Mouse (Mus musculus): Measurements from ENCODE around the gene 0610012G03Rik. TPM values are rescaled to one million over a fixed set of nuclear protein-coding genes. Genes with fewer than 3 reads are reported as not detected.

0610012G03Rik gene
- total RNA-seq, 2 experiments from 2014 or later, result 39.5 to 42.0 TPM

Small RNA genes within 50 kb of the gene (microRNA-seq; reads per million reads assigned to microRNA genes)
- gene Gm26269, result 0 reads per million in 2 experiments

Other genes with a start within 250 kb of the 0610012G03Rik start
- under 1 TPM; 0.44 to 0.49 TPM for gene Meltf, start 69.7 kb downstream of the 0610012G03Rik start, total RNA-seq (2021)
- 10 to 100 TPM; 20.3 to 23.5 TPM for gene Pigz, start 14.6 kb downstream of the 0610012G03Rik start, total RNA-seq (2021)
- 10 to 100 TPM; 50.1 to 50.8 TPM for gene Ncbp2, start within 50 bp of the 0610012G03Rik start, total RNA-seq (2021)
- 10 to 100 TPM; 46.3 to 48.8 TPM for gene Senp5, start 54.8 kb upstream of the 0610012G03Rik start, total RNA-seq (2021)
- gene Pak2, start 130.8 kb upstream of the 0610012G03Rik start, total RNA-seq (2021), result 10 to 100 TPM; 25.1 to 27.2 TPM
- gene Pigx, start 151.2 kb upstream of the 0610012G03Rik start, total RNA-seq (2021), result 10 to 100 TPM; 25.5 to 25.8 TPM
- 10 to 100 TPM; 66.8 to 67.1 TPM for gene Cep19, start 151.3 kb upstream of the 0610012G03Rik start, total RNA-seq (2021)
- 1 to 10 TPM; 6.8 to 8.5 TPM for gene Nrros, start 217.1 kb upstream of the 0610012G03Rik start, total RNA-seq (2021)
- not detected for gene Bex6, start 231.3 kb upstream of the 0610012G03Rik start, total RNA-seq (2021)